Mouse (Mus musculus) MEL (cell line): ENCODE results near the gene Nell2. TPM values are rescaled to one million over a fixed set of nuclear protein-coding genes. Genes with fewer than 3 reads are reported as not detected.

ENCODE experiments used
- DNase-seq: peaks from one replicate; pipeline ENCODE4 v3.0.0; 2011; ENCODE audit warnings: low read depth, low spot score
- H3K27ac ChIP-seq: 2 replicates; pipeline ENCODE4 v1.5.1; 2012; ENCODE audit warnings: low read depth, mild to moderate bottlenecking, control low read depth, low read length, moderate library complexity; ENCODE audit not compliant: control insufficient read depth
- H3K27me3 ChIP-seq, 2 experiments: fragments of 150-350 bp in 1 of 2; sonication (generic) in 1 of 2; 2 replicates each; pipeline ENCODE4 v1.6.1; 2012; ENCODE audit warnings: low read length in 2 of 2, mild to moderate bottlenecking in 2 of 2, improper control_type of control experiment in 1 of 2, moderate library complexity in 1 of 2; ENCODE audit not compliant: insufficient read depth in 2 of 2, control insufficient read depth in 1 of 2
- H3K36me3 ChIP-seq, 2 experiments: 2 replicates each; pipeline ENCODE4 v1.6.1; 2012 to 2014; ENCODE audit warnings: low read length in 2 of 2, improper control_type of control experiment in 1 of 2, inconsistent platforms in 1 of 2, mild to moderate bottlenecking in 1 of 2; ENCODE audit not compliant: insufficient read depth in 2 of 2, control insufficient read depth in 1 of 2
- H3K4me1 ChIP-seq, 2 experiments: fragments of 150-350 bp in 1 of 2; sonication (generic) in 1 of 2; 2 replicates each; pipeline ENCODE4 v1.6.1; 2012; ENCODE audit warnings: low read length in 2 of 2, improper control_type of control experiment in 1 of 2, mild to moderate bottlenecking in 1 of 2; ENCODE audit not compliant: insufficient read depth in 2 of 2, control insufficient read depth in 1 of 2
- H3K4me3 ChIP-seq, 2 experiments: fragments of 150-350 bp in 1 of 2; sonication (generic) in 1 of 2; 2 replicates each; pipeline ENCODE4 v1.5.1; 2012; ENCODE audit warnings: low read depth in 2 of 2, low read length in 2 of 2, mild to moderate bottlenecking in 2 of 2, moderate library complexity in 2 of 2, control low read depth in 1 of 2, improper control_type of control experiment in 1 of 2; ENCODE audit not compliant: control insufficient read depth in 1 of 2, insufficient read depth in 1 of 2
- H3K79me2 ChIP-seq: 2 replicates; pipeline ENCODE4 v1.6.1; 2012; ENCODE audit warnings: mild to moderate bottlenecking, low read length, moderate library complexity; ENCODE audit not compliant: control insufficient read depth, poor library complexity, insufficient read depth
- H3K9ac ChIP-seq: 2 replicates; pipeline ENCODE4 v1.6.1; 2012; ENCODE audit warnings: low read depth, mild to moderate bottlenecking, control low read depth, low read length, moderate library complexity; ENCODE audit not compliant: control insufficient read depth, poor library complexity, severe bottlenecking
- H3K9me3 ChIP-seq: fragments of 150-350 bp; sonication (generic); replicated peaks from 2 replicates; pipeline ENCODE4 v1.6.1; 2012; ENCODE audit warnings: mild to moderate bottlenecking, low read length, improper control_type of control experiment, moderate library complexity; ENCODE audit not compliant: insufficient read depth
- BHLHE40 ChIP-seq: IDR thresholded peaks from 2 replicates; pipeline ENCODE4 v1.6.1; 2012; ENCODE audit warnings: low read depth, mild to moderate bottlenecking, inconsistent platforms, low read length, improper control_type of control experiment, borderline replicate concordance
- CHD2 ChIP-seq: IDR thresholded peaks from 2 replicates; pipeline ENCODE4 v1.6.1; 2011; ENCODE audit warnings: low read length, improper control_type of control experiment
- E2F4 ChIP-seq: IDR thresholded peaks from 2 replicates; pipeline ENCODE4 v1.6.1; 2011; ENCODE audit warnings: low read depth, low read length, improper control_type of control experiment, borderline replicate concordance
- ELF1 ChIP-seq: IDR thresholded peaks from 2 replicates; pipeline ENCODE4 v1.6.1; 2014; ENCODE audit warnings: low read depth, mild to moderate bottlenecking, inconsistent platforms, low read length, improper control_type of control experiment, moderate library complexity
- KAT2A ChIP-seq: conservative IDR thresholded peaks from 2 replicates; pipeline ENCODE4 v1.6.1; 2012; ENCODE audit warnings: low read depth, low read length, improper control_type of control experiment, inconsistent platforms
- MAFK ChIP-seq: IDR thresholded peaks from 2 replicates; pipeline ENCODE4 v1.6.1; 2011; ENCODE audit warnings: low read depth, mild to moderate bottlenecking, low read length, improper control_type of control experiment, borderline replicate concordance
- MAZ ChIP-seq: IDR thresholded peaks from 2 replicates; pipeline ENCODE4 v1.6.1; 2012; ENCODE audit warnings: low read depth, mild to moderate bottlenecking, inconsistent platforms, low read length, improper control_type of control experiment
- MEF2A ChIP-seq: IDR thresholded peaks from 2 replicates; pipeline ENCODE4 v1.6.1; 2014; ENCODE audit warnings: low read depth, mild to moderate bottlenecking, inconsistent platforms, low read length, improper control_type of control experiment; ENCODE audit not compliant: poor library complexity, insufficient replicate concordance, severe bottlenecking; ENCODE audit errors: extremely low read depth
- MXI1 ChIP-seq: IDR thresholded peaks from 2 replicates; pipeline ENCODE4 v1.6.1; 2011; ENCODE audit warnings: mild to moderate bottlenecking, low read depth, low read length, improper control_type of control experiment
- MYB ChIP-seq: IDR thresholded peaks from 2 replicates; pipeline ENCODE4 v1.6.1; 2011; ENCODE audit warnings: mild to moderate bottlenecking, low read depth, low read length, improper control_type of control experiment
- NRF1 ChIP-seq: IDR thresholded peaks from 2 replicates; pipeline ENCODE4 v1.6.1; 2014; ENCODE audit warnings: low read depth, mild to moderate bottlenecking, inconsistent platforms, low read length, improper control_type of control experiment, moderate library complexity; ENCODE audit not compliant: poor library complexity, insufficient read depth, severe bottlenecking
- POLR2A ChIP-seq, 2 experiments: IDR thresholded peaks; 2 replicates each; pipeline ENCODE4 v1.6.1; 2011 to 2012; ENCODE audit warnings: low read length in 2 of 2, mild to moderate bottlenecking in 2 of 2, control low read depth in 1 of 2, improper control_type of control experiment in 1 of 2, low read depth in 1 of 2, moderate library complexity in 1 of 2; ENCODE audit not compliant: control insufficient read depth in 1 of 2, insufficient read depth in 1 of 2, poor library complexity in 1 of 2
- POLR2AphosphoS5 ChIP-seq: IDR thresholded peaks from 2 replicates; pipeline ENCODE4 v1.6.1; 2012; ENCODE audit warnings: low read depth, borderline replicate concordance, mild to moderate bottlenecking, inconsistent platforms, low read length, moderate library complexity, mixed read lengths
- SMC3 ChIP-seq: IDR thresholded peaks from 2 replicates; pipeline ENCODE4 v1.6.1; 2011; ENCODE audit warnings: low read depth, low read length, improper control_type of control experiment
- TCF12 ChIP-seq: IDR thresholded peaks from 2 replicates; pipeline ENCODE4 v1.6.1; 2014; ENCODE audit warnings: low read depth, mild to moderate bottlenecking, inconsistent platforms, low read length, improper control_type of control experiment, moderate library complexity
- USF1 ChIP-seq: IDR thresholded peaks from 2 replicates; pipeline ENCODE4 v1.6.1; 2014; ENCODE audit warnings: low read depth, mild to moderate bottlenecking, inconsistent platforms, low read length, improper control_type of control experiment, moderate library complexity
- USF2 ChIP-seq, 2 experiments: IDR thresholded peaks; 2 replicates each; pipeline ENCODE4 v1.6.1; 2011 to 2012; ENCODE audit warnings: improper control_type of control experiment in 2 of 2, low read length in 2 of 2, borderline replicate concordance in 1 of 2, inconsistent platforms in 1 of 2, low read depth in 1 of 2, mild to moderate bottlenecking in 1 of 2; ENCODE audit not compliant: insufficient read depth in 1 of 2
- ZMIZ1 ChIP-seq: IDR thresholded peaks from 2 replicates; pipeline ENCODE4 v1.6.1; 2012; ENCODE audit warnings: low read depth, mild to moderate bottlenecking, inconsistent platforms, low read length, improper control_type of control experiment, moderate library complexity
- ZNF384 ChIP-seq: IDR thresholded peaks from 2 replicates; pipeline ENCODE4 v1.6.1; 2012; ENCODE audit warnings: low read depth, mild to moderate bottlenecking, inconsistent platforms, low read length, improper control_type of control experiment
- polyA plus RNA-seq, 2 experiments: library from polyadenylated mRNA; stranded (reverse) in 1 of 2; unstranded in 1 of 2; fragments of >175 nt in 1 of 2; fragments of >200 nt in 1 of 2; gene quantifications; 2 replicates each; pipeline versions ENCODE4 v1.2.1 to v1.2.4; 2012; ENCODE audit warnings: low replicate concordance in 2 of 2, low read depth in 1 of 2; ENCODE audit not compliant: insufficient read length in 2 of 2, insufficient read depth in 1 of 2, missing spikeins in 1 of 2
- total RNA-seq: library from RNA; depleted of rRNA; stranded (reverse); fragments of 300-350 nt; gene quantifications from 2 replicates; pipeline ENCODE4 v1.2.3, GENCODE M21; 2012

Gene Nell2
- total and polyA plus RNA-seq, 3 experiments, result not detected

GRCm38 (mm10) chr15:95100133-95100532, 428.2 kb downstream of the Nell2 start:
- no peak for DNase-seq
- H3K4me1 ChIP-seq, result no peaks in the 10 kb centered on the region
- no peak overlapping the region for H3K27ac ChIP-seq
- no peak for TF ChIP-seq POLR2AphosphoS5
- TF ChIP-seq MXI1, result no peak
- no peak for TF ChIP-seq E2F4
- TF ChIP-seq MEF2A, result no peak
- no peak for TF ChIP-seq KAT2A
- TF ChIP-seq ZMIZ1, result no peak
- TF ChIP-seq MAZ, result no peak
- no peak for TF ChIP-seq CHD2
- no peak for TF ChIP-seq ZNF384
- no peak for TF ChIP-seq BHLHE40
- no peak for TF ChIP-seq POLR2A (IDR thresholded peaks at IDR 0.05; ENCODE audit: control insufficient read depth in 1 of 2, insufficient read depth in 1 of 2, low read depth in 1 of 2, low read length in 2 of 2, poor library complexity in 1 of 2)
- H3K9me3 ChIP-seq, result no peaks in the 10 kb centered on the region
- H3K4me3 ChIP-seq, result no peak overlapping the region
- H3K27me3 ChIP-seq, result no peaks in the 10 kb centered on the region
- H3K36me3 ChIP-seq, result no peaks in the 10 kb centered on the region
- no peaks in the 10 kb centered on the region for H3K79me2 ChIP-seq
- H3K9ac ChIP-seq, result no peak overlapping the region

DNA sequence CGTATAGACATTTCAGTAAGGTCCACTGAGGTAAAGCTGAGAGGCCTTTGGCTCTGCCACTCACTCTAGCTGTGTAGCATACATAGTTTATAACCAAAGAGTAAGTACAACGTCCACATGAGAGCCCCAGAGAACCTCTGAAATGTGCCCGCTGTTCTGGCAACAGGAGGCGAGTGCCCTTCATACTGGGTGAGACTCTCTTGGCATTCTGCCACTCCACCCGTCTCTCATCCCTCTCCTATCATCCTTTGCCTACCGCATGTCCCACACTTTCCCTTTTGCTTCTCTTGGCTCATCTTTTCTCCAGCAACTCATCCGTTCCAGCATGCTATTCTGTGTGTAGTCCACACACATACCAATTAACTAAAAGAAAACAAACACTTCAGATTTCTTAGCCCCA, 442.4 kb downstream of the Nell2 start:
- H3K4me3 ChIP-seq, result no peak overlapping the region
- no peaks in the 10 kb centered on the region for H3K9me3 ChIP-seq
- no peak overlapping the region for H3K9ac ChIP-seq
- H3K79me2 ChIP-seq, result no peaks in the 10 kb centered on the region
- no peaks in the 10 kb centered on the region for H3K36me3 ChIP-seq
- no peaks in the 10 kb centered on the region for H3K27me3 ChIP-seq
- no peaks in the 10 kb centered on the region for H3K4me1 ChIP-seq
- DNase-seq, result no peak
- no peak overlapping the region for H3K27ac ChIP-seq
- TF ChIP-seq MAFK, result no peak
- no peak for TF ChIP-seq TCF12
- no peak for TF ChIP-seq MYB
- TF ChIP-seq ELF1, result no peak
- no peak for TF ChIP-seq SMC3
- TF ChIP-seq NRF1, result no peak
- TF ChIP-seq USF2 (IDR thresholded peaks at IDR 0.05; ENCODE audit: borderline replicate concordance in 1 of 2, insufficient read depth in 1 of 2, low read depth in 1 of 2, low read length in 2 of 2), result no peak
- TF ChIP-seq POLR2A (IDR thresholded peaks at IDR 0.05; ENCODE audit: control insufficient read depth in 1 of 2, insufficient read depth in 1 of 2, low read depth in 1 of 2, low read length in 2 of 2, poor library complexity in 1 of 2), result no peak
- no peak for TF ChIP-seq ZMIZ1
- TF ChIP-seq ZNF384, result no peak
- TF ChIP-seq USF1, result no peak
